Mouse (Mus musculus): ENCODE results near the gene Pop4. TPM values are rescaled to one million over a fixed set of nuclear protein-coding genes. Genes with fewer than 3 reads are reported as not detected.

Gene Pop4
- polyA plus RNA-seq, 1 experiment: 9.2 TPM

- DNase-seq: no peak
- no peaks in the 10 kb centered on the region for H3K4me1 ChIP-seq (ENCODE audit: control insufficient read depth, insufficient read depth, low read length)
- 36% methylated on average over 5 of the region's 5 CpGs for WGBS
- no peak overlapping the region for H3K4me3 ChIP-seq (replicated peaks; ENCODE audit: extremely low read depth, low read depth, low read length)
- TF ChIP-seq POLR2A (IDR thresholded peaks at IDR 0.05; ENCODE audit: borderline replicate concordance, extremely low read depth, low read depth, low read length): no peak
- TF ChIP-seq CTCF (IDR thresholded peaks at IDR 0.05; ENCODE audit: insufficient read depth, low read length): no peak
Measured at GRCm38 (mm10) chr7:38251494-38252216, 19.6 kb downstream of the Pop4 start.

- no peak for DNase-seq
- 79% methylated on average over 4 of the region's 4 CpGs for WGBS
- H3K4me3 ChIP-seq (replicated peaks; ENCODE audit: extremely low read depth, low read depth, low read length): no peak overlapping the region
- TF ChIP-seq CTCF (IDR thresholded peaks at IDR 0.05; ENCODE audit: insufficient read depth, low read length) (no peak), POLR2A (IDR thresholded peaks at IDR 0.05; ENCODE audit: borderline replicate concordance, extremely low read depth, low read depth, low read length) (no peak)
- no peaks in the 10 kb centered on the region for H3K4me1 ChIP-seq (ENCODE audit: control insufficient read depth, insufficient read depth, low read length)
Measured at GRCm38 (mm10) chr7:38242417-38242816, 28.8 kb downstream of the Pop4 start.

GRCm38 (mm10) chr7:38237140-38237539, 34.1 kb downstream of the Pop4 start:
- H3K4me3 ChIP-seq (replicated peaks; ENCODE audit: extremely low read depth, low read depth, low read length): no peak overlapping the region
- no peak for TF ChIP-seq POLR2A (IDR thresholded peaks at IDR 0.05; ENCODE audit: borderline replicate concordance, extremely low read depth, low read depth, low read length)
- TF ChIP-seq CTCF (IDR thresholded peaks at IDR 0.05; ENCODE audit: insufficient read depth, low read length): no peak
- no peak for DNase-seq
- no peaks in the 10 kb centered on the region for H3K4me1 ChIP-seq (ENCODE audit: control insufficient read depth, insufficient read depth, low read length)

- Histone ChIP-seq H3K4me3 (replicated peaks; ENCODE audit: extremely low read depth, low read depth, low read length) (no peak overlapping the region), H3K4me1 (ENCODE audit: control insufficient read depth, insufficient read depth, low read length) (no peaks in the 10 kb centered on the region)
- no peak for DNase-seq
- 41% methylated on average over 11 of the region's 11 CpGs for WGBS
- TF ChIP-seq POLR2A (IDR thresholded peaks at IDR 0.05; ENCODE audit: borderline replicate concordance, extremely low read depth, low read depth, low read length) (no peak), CTCF (IDR thresholded peaks at IDR 0.05; ENCODE audit: insufficient read depth, low read length) (no peak)
Measured at GRCm38 (mm10) chr7:38236400-38237105, 34.7 kb downstream of the Pop4 start.

GRCm38 (mm10) chr7:38230285-38230684, 40.9 kb downstream of the Pop4 start:
- WGBS: 21% methylated on average over 8 of the region's 8 CpGs
- H3K4me3 ChIP-seq (replicated peaks; ENCODE audit: extremely low read depth, low read depth, low read length): no peak overlapping the region
- TF ChIP-seq POLR2A (IDR thresholded peaks at IDR 0.05; ENCODE audit: borderline replicate concordance, extremely low read depth, low read depth, low read length) (no peak), CTCF (IDR thresholded peaks at IDR 0.05; ENCODE audit: insufficient read depth, low read length) (no peak)
- H3K4me1 ChIP-seq (ENCODE audit: control insufficient read depth, insufficient read depth, low read length): no peaks in the 10 kb centered on the region; the same call in 1 of the 2 replicates
- no peak for DNase-seq

- Histone ChIP-seq H3K4me1 (ENCODE audit: control insufficient read depth, insufficient read depth, low read length) (no peaks in the 10 kb centered on the region; the same call in none of the 2 replicates), H3K4me3 (replicated peaks; ENCODE audit: extremely low read depth, low read depth, low read length) (peak overlapping the region; percentile 68)
- TF ChIP-seq POLR2A (IDR thresholded peaks at IDR 0.05; ENCODE audit: borderline replicate concordance, extremely low read depth, low read depth, low read length) (no peak), CTCF (IDR thresholded peaks at IDR 0.05; ENCODE audit: insufficient read depth, low read length) (no peak)
- 32% methylated on average over 8 of the region's 8 CpGs for WGBS
- no peak for DNase-seq
Measured at GRCm38 (mm10) chr7:38228329-38228728, 42.9 kb downstream of the Pop4 start.

- TF ChIP-seq POLR2A (IDR thresholded peaks at IDR 0.05; ENCODE audit: borderline replicate concordance, extremely low read depth, low read depth, low read length): peak; percentile 64; the same call in 1 of the 2 replicates
- TF ChIP-seq CTCF (IDR thresholded peaks at IDR 0.05; ENCODE audit: insufficient read depth, low read length): no peak
- peak; percentile 84 for DNase-seq
- H3K4me3 ChIP-seq (replicated peaks; ENCODE audit: extremely low read depth, low read depth, low read length): peak within 1 kb of the TSS; percentile 81
- no peaks in the 10 kb centered on the region; the same call in none of the 2 replicates for H3K4me1 ChIP-seq (ENCODE audit: control insufficient read depth, insufficient read depth, low read length)
- WGBS: under 1% methylated on average over 36 of the region's 36 CpGs
Measured at GRCm38 (mm10) chr7:38227900-38228298, 43.3 kb downstream of the Pop4 start, which contains the start of gene Plekhf1. Gene Plekhf1 (minus strand): TSS chr7:38228016.

GRCm38 (mm10) chr7:38227181-38227899, 43.9 kb downstream of the Pop4 start:
- DNase-seq: peak; percentile 69
- TF ChIP-seq CTCF (IDR thresholded peaks at IDR 0.05; ENCODE audit: insufficient read depth, low read length) (no peak), POLR2A (IDR thresholded peaks at IDR 0.05; ENCODE audit: borderline replicate concordance, extremely low read depth, low read depth, low read length) (peak; percentile 40; the same call in 1 of the 2 replicates)
- H3K4me1 ChIP-seq (ENCODE audit: control insufficient read depth, insufficient read depth, low read length): no peaks in the 10 kb centered on the region; the same call in none of the 2 replicates
- WGBS: under 1% methylated on average over 25 of the region's 25 CpGs
- H3K4me3 ChIP-seq (replicated peaks; ENCODE audit: extremely low read depth, low read depth, low read length): peak overlapping the region; percentile 81

GRCm38 (mm10) chr7:38226226-38226625, 45.0 kb downstream of the Pop4 start:
- no peaks in the 10 kb centered on the region; the same call in none of the 2 replicates for H3K4me1 ChIP-seq (ENCODE audit: control insufficient read depth, insufficient read depth, low read length)
- 63% methylated on average over 2 of the region's 2 CpGs for WGBS
- no peak for TF ChIP-seq POLR2A (IDR thresholded peaks at IDR 0.05; ENCODE audit: borderline replicate concordance, extremely low read depth, low read depth, low read length)
- TF ChIP-seq CTCF (IDR thresholded peaks at IDR 0.05; ENCODE audit: insufficient read depth, low read length): no peak
- H3K4me3 ChIP-seq (replicated peaks; ENCODE audit: extremely low read depth, low read depth, low read length): no peak overlapping the region
- no peak for DNase-seq
